Mouse (Mus musculus): ENCODE results near the gene Pih1d1. TPM values are rescaled to one million over a fixed set of nuclear protein-coding genes. Genes with fewer than 3 reads are reported as not detected.
"Not testable (repeated sequence)": the region's sequence is repeated elsewhere in the genome, so short reads cannot be mapped to it uniquely, and the experiment has no call there.

Gene Pih1d1
- total RNA-seq, 2 experiments from 2014 or later = 46.6 to 48.2 TPM

GRCm38 (mm10) chr7:45167761-45168445 is 13.8 kb downstream of the Pih1d1 start:
- no peak for DNase-seq

GRCm38 (mm10) chr7:45168656-45169055 is 14.6 kb downstream of the Pih1d1 start:
- DNase-seq = no peak

GRCm38 (mm10) chr7:45169495-45169894 is 15.4 kb downstream of the Pih1d1 start:
- no peak for DNase-seq

- DNase-seq = no peak
These were observed 18.9 kb downstream of the Pih1d1 start for GRCm38 (mm10) chr7:45172974-45173373.

- DNase-seq = not testable (repeated sequence)
These were observed 19.7 kb downstream of the Pih1d1 start for GRCm38 (mm10) chr7:45173772-45174171.

- DNase-seq = no peak
These were observed 20.6 kb downstream of the Pih1d1 start for GRCm38 (mm10) chr7:45174567-45175280.

GRCm38 (mm10) chr7:45175398-45175797 is 21.3 kb downstream of the Pih1d1 start:
- no peak for DNase-seq

GRCm38 (mm10) chr7:45175929-45176328 is 21.8 kb downstream of the Pih1d1 start:
- DNase-seq = no peak

GRCm38 (mm10) chr7:45176356-45176755 is 22.3 kb downstream of the Pih1d1 start:
- no peak for DNase-seq

- DNase-seq = no peak
These were observed 24.4 kb downstream of the Pih1d1 start for GRCm38 (mm10) chr7:45178550-45178949.

- no peak for DNase-seq
These were observed 25.4 kb downstream of the Pih1d1 start, which contains the start of gene Gfy for GRCm38 (mm10) chr7:45179469-45179868. TSS of gene Gfy (minus strand) at chr7:45179569.

GRCm38 (mm10) chr7:45180896-45181477 is 26.9 kb downstream of the Pih1d1 start, which contains the start of gene Pth2:
TSS of gene Pth2 (plus strand) at chr7:45180995.
- no peak for DNase-seq

- DNase-seq = no peak
These were observed 27.4 kb downstream of the Pih1d1 start for GRCm38 (mm10) chr7:45181540-45181939.

- DNase-seq = peak; percentile 79
These were observed 28.1 kb downstream of the Pih1d1 start for GRCm38 (mm10) chr7:45182199-45182601.

GRCm38 (mm10) chr7:45182606-45183005 is 28.5 kb downstream of the Pih1d1 start:
- no peak for DNase-seq

GRCm38 (mm10) chr7:45183672-45184071 is 29.6 kb downstream of the Pih1d1 start:
- no peak for DNase-seq

- no peak for DNase-seq
These were observed 31.8 kb downstream of the Pih1d1 start for GRCm38 (mm10) chr7:45185921-45186320.

GRCm38 (mm10) chr7:45189600-45189999 is 35.5 kb downstream of the Pih1d1 start:
- no peak for DNase-seq

- no peak for DNase-seq
These were observed 36.1 kb downstream of the Pih1d1 start for GRCm38 (mm10) chr7:45190186-45190585.

- no peak for DNase-seq
These were observed 37.1 kb downstream of the Pih1d1 start for GRCm38 (mm10) chr7:45191161-45191560.

GRCm38 (mm10) chr7:45191803-45192363 is 37.8 kb downstream of the Pih1d1 start:
- DNase-seq = peak; percentile 54

- DNase-seq = no peak
These were observed 38.6 kb downstream of the Pih1d1 start for GRCm38 (mm10) chr7:45192585-45193310.
